Mouse (Mus musculus) gastrocnemius, postnatal 25 days (tissue): ENCODE results near the gene Phgdh. TPM values are rescaled to one million over a fixed set of nuclear protein-coding genes. Genes with fewer than 3 reads are reported as not detected.

ENCODE experiments used
- DNase-seq: peaks from one replicate; pipeline ENCODE4 v3.0.0; 2022
- total RNA-seq, 2 experiments: library from RNA; stranded (reverse); gene quantifications; 1 replicate in 1 of 2; 2 replicates in 1 of 2; pipeline ENCODE4 v1.2.3; 2021

Phgdh gene
- total RNA-seq, 2 experiments from 2014 or later = 2.5 to 7.2 TPM

DNA sequence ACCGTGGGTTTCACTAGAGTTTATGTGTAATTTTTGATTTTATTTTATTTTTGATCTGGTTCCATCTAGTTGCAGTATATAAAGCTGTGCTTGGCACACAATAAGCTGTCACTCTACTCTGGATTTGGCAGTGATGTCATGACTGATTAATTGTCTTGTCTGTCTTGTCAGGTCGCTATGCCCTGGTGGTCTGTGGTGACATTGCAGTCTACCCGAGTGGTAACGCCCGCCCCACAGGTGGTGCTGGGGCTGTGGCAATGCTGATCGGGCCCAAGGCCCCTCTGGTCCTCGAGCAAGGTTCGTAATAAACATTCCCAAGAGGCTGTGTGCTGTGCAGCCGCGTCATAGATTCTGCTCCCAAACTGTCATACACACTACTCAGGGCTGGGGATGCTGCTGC, 43.8 kb downstream of the Phgdh start:
- no peak for DNase-seq

DNA sequence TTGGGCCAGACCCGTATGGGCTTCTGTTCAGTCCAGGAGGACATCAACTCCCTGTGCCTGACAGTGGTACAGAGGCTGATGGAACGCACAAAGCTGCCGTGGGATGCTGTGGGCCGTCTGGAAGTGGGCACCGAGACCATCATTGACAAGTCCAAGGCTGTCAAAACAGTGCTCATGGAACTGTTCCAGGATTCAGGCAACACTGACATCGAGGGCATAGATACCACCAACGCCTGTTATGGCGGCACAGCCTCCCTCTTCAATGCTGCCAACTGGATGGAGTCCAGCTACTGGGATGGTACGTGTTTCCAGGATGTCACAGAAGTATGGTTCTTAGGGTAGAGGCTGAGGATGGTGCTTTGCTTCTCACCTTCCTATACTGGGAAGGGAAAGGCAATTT, 48.7 kb downstream of the Phgdh start:
- DNase-seq = no peak

DNA sequence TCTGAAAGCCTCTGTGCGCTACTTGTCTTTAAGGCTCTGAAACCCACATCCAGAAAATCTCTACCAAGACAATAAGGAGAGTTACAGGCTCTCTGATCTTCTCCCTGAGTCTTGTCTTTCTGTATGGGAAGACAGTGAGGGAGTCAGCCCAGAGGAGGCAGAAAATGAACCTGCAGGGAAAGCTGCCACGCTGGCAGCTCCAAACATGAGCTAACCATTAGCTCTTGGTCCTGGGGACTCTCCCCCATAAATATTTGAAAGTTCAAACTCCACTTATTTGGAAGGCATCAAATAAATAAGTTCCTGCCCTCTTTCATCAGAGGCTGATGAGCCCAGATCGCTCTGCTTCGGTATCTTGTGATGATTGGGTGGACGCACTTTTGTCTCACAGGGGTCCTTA, 56.6 kb downstream of the Phgdh start:
- no peak for DNase-seq

DNA sequence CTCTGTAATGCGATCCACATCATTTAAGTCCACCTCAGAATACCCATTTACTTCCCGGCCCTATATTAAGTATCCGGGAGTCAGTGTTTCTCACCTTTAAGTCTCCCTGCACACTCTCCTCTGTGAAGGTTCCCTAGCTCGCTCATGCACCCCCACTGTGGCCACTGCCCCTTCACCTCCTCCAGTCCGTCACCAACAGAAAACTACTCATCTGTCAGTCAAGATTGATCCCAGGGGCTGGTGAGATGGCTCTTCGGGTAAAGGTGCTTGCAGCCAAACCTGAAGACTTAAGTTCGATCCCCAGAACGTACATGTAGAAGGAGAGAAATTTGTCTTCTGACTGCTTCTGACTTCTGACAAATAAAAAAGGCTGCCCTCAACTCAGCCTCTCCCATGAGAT, 57.4 kb downstream of the Phgdh start:
- DNase-seq = no peak

DNA sequence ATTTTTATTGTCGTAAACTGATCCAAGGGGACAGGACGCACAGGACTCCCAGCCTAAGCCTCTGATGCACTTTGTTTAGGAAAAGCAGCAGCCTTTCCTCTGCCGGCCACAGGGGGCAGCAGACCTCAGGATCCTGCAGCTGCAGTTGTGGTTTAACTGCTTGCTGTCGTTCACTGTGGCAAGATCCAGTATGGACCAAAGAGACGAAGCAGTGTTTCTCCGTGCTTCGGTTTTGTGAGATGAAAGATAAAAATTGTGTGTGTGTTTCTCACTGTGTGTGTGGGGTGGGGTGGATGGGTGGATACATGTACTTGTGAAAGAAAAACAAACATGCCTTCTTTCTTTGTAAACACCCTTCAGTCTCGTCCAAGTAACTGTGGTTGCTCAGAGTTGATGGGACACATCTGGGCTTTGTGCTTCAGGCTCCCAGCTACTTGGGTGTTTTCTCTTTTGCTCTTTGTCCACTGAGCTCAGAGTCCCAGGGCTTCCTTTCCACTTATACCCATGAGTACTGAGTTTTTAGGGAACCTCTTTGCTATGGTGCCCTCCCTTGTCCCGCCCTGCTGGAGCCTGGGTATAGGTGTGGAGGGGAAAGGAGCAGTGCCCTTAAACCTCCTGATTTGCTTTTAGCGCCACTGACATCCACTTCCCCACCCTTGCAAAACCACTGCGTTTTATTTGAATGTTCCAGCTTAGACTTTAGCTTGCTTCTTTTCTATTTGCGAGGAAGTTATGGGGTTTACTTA, 58.7 kb downstream of the Phgdh start:
- DNase-seq = peak; percentile 44

DNA sequence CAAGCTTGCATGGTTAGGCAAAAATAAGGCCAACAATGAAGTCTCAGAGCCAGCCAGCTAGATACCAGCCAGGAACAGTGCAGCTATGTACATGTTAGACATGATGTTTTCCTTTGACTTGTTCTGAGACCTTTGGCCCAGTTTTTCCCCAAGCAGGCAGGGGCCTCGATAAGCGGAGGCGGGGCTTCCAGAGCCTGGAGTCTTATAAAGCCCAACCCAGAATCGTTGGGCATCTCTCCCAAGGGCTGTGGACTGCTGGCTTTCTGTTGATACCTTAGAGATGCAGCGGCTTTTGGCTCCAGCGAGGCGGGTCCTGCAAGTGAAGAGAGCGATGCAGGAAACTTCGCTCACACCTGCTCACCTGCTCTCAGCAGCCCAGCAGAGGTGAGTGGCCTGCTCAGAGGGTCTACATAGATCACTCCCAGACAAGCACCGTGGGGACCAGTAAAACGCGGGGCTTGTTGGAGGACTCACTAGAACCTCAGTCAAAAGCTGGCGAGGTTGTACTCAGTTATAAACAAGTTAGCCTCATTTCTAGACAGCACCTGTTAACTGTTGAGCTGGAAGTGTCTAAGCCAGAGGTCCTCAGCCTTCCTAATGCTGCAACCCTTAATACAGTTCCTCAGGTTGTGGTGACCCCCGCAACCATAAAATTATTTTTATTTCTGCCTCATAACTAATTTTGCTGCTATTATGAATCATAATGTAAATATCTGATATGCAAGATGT, 59.4 kb downstream of the Phgdh start, which contains the start of gene Hmgcs2:
Gene Hmgcs2, plus strand, starts transcription at position 232 of the 729 bp plus-strand sequence.
- DNase-seq = peak; percentile 23

DNA sequence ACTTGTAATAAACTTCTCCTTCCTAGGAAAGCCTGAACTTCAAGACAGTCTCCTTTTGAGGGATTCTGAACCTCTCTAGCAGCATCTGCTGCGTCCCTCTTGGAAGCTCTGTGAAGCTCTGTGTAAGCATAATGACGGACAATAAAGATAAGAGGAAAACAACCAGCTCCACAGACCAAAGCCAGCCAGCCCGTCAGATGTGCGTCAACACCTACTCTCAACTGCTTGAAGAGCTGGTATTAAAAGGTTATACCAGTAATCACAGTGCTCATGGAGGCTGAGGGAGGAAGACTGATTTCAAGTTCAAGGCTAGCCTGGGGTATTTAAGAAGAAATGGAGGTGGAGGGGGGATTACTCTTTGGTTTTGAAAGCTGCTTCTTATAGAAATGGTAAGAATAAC, 60.1 kb downstream of the Phgdh start:
- no peak for DNase-seq

DNA sequence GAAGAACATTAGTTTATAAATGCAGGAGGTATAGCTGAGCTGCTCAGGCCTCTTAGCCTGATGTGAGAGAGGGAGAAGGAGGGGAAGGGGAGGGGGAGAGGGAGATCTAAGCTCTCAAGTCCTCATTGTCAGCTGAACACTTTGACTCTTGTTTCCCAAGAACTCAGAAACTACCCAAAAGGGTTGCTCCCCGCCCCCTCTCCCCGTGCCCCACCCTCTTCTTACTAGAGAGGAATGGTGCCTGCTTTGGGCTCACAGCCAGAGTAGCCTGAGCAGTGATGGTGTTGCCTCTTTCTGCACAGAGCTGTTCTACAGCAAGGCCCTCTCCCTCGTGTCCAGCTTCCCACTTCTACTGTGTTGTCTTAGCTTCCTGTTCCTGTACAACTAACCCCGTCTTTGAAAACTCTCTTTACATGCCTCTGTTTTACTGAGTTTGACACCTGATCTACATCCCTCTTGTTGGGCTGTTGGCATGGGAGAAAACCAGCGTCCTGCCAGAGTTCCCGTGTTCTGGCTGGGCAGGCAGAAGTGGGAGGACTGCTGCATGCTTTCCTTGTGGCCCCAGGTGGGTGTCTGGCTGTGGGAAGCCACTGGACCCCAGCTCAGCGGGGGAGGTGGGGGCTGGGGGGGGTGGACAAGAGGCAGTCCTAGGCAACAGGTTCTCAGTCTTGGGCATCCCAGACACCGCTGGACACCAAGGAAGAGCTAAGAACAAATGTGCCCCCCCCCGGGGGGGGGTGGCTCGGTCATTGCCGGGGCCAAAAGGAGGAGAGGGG, 66.0 kb downstream of the Phgdh start:
- no peak for DNase-seq

DNA sequence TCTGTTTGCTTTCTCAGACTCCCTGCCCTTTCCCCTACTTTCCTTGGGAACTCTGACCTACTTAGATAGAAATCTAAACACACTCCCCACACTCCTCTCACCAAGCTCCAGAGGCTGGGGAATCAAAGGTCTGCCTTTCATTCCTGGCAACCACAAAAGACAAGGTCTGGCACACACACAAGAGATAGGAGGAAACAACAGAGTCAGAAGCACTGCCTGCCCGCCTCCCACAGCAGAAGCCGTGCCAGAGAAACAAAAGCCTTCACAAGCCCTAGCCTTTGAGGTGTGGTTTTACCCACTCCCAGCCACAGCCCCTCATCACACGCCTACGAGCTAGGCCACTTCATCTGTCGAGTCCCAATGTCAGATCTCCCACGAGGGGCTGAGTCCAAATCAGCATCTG, 72.5 kb downstream of the Phgdh start:
- no peak for DNase-seq

Other genes with a start within 250 kb of the Phgdh start
- not detected for gene Adam30, start 179.4 kb downstream of the Phgdh start, total RNA-seq
- not detected for gene Reg4, start 117.8 kb downstream of the Phgdh start, total RNA-seq
- gene Hmgcs2, start 59.6 kb downstream of the Phgdh start, total RNA-seq = 1 to 10 TPM; 1.2 to 1.4 TPM
- 1 to 10 TPM in 1 of 2 experiments, under 1 TPM in 1; 0.88 to 1.0 TPM for gene Zfp697, start 42.5 kb upstream of the Phgdh start, total RNA-seq
- not detected for gene Gm4450, start 117.1 kb upstream of the Phgdh start, total RNA-seq
- gene Hsd3b4, start 170.5 kb upstream of the Phgdh start, total RNA-seq = not detected
- gene Gm10681, start 248.8 kb upstream of the Phgdh start, total RNA-seq = not detected